Mouse (Mus musculus) kidney, adult 2 months (tissue): ENCODE data around the gene Atf1.

Source experiments
- CTCF ChIP-seq: fragments of 200-500 bp; conservative IDR thresholded peaks from 2 replicates; pipeline ENCODE4 v1.5.1; 2011; ENCODE audit warnings: low read depth, mild to moderate bottlenecking, control low read depth, low read length, moderate library complexity, mixed read lengths; ENCODE audit not compliant: insufficient read depth, insufficient read length
- POLR2A ChIP-seq: fragments of 200-500 bp; IDR thresholded peaks from one replicate; pipeline ENCODE4 v1.6.1; 2011; ENCODE audit warnings: low read depth, low read length, control low read depth

DNA sequence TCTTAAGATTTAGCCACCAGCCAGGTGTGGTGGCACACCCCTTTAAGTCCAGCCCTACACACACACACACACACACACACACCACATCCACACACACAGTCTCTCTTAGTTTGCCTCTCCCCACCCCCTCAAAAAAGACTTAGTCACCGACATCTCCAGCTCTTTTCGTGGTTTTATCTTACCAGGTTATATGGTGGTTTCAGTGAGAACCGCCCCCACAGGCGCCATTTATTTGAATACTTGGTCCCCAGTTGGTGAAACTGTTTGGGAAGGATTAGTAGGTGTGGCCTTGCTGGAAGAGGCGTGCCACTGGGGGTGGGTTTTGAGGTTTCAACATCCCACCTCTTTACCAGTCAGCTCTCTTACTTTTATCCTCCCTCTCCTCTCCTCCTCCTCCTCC, 70.2 kb downstream of the Atf1 start:
- TF ChIP-seq CTCF (no peak), POLR2A (no peak)
